Mouse (Mus musculus) midbrain, embryonic 11.5 days (tissue): ENCODE measurements around the gene Morn4. TPM values are rescaled to one million over a fixed set of nuclear protein-coding genes. Genes with fewer than 3 reads are reported as not detected.
A peak's percentile ranks its signal among the peaks of the same experiment; 100 is the strongest.

Source experiments
- ATAC-seq: fragments of 200-750 bp; cut with Nextera tagmentation; 2 replicates; pipeline ENCODE4 v1.8.0; 2017; ENCODE audit warnings: moderate TSS enrichment, moderate library complexity; ENCODE audit not compliant: low FRiP score
- DNase-seq: peaks from one replicate; pipeline ENCODE4 v3.0.0; 2015; ENCODE audit warnings: low spot score; ENCODE audit errors: missing footprints
- H3K27ac ChIP-seq: fragments of 300-500 bp; sonication (generic); 2 replicates; pipeline ENCODE4 v1.5.1; 2014; ENCODE audit warnings: low read depth, low read length
- H3K27me3 ChIP-seq: fragments of 300-500 bp; sonication (generic); 2 replicates; pipeline ENCODE4 v1.6.1; 2014; ENCODE audit warnings: mild to moderate bottlenecking, low read length, moderate library complexity, mixed read lengths; ENCODE audit not compliant: control insufficient read depth, insufficient read depth
- H3K36me3 ChIP-seq: fragments of 300-500 bp; sonication (generic); 2 replicates; pipeline ENCODE4 v1.6.1; 2014; ENCODE audit warnings: mild to moderate bottlenecking, low read length, moderate library complexity, mixed read lengths; ENCODE audit not compliant: control insufficient read depth, insufficient read depth
- H3K4me1 ChIP-seq: fragments of 300-500 bp; sonication (generic); 2 replicates; pipeline ENCODE4 v1.6.1; 2014; ENCODE audit warnings: low read length; ENCODE audit not compliant: control insufficient read depth, insufficient read depth
- H3K4me2 ChIP-seq: fragments of 300-500 bp; sonication (generic); 2 replicates; pipeline ENCODE4 v1.6.1; 2014; ENCODE audit warnings: mild to moderate bottlenecking, moderate library complexity
- H3K4me3 ChIP-seq: fragments of 300-500 bp; sonication (generic); 2 replicates; pipeline ENCODE4 v1.5.1; 2014; ENCODE audit warnings: low read depth, low read length
- H3K9ac ChIP-seq: fragments of 300-500 bp; sonication (generic); 2 replicates; pipeline ENCODE4 v1.6.1; 2014; ENCODE audit warnings: low read length
- H3K9me3 ChIP-seq: fragments of 300-500 bp; sonication (generic); 2 replicates; pipeline ENCODE4 v1.6.1; 2016; ENCODE audit warnings: low read length; ENCODE audit not compliant: control insufficient read depth
- WGBS: fragments of 180-500 bp; shearing (Covaris S2); extraction: QIAGEN DNeasy Blood & Tissue Kit; methylation state at CpG from one replicate; pipeline ENCODE4 v1.1.7; 2014; 5-methylcytosine and 5-hydroxymethylcytosine counted together
- polyA plus RNA-seq: library from polyadenylated mRNA; unstranded; fragments of >200 nt; fragmentation: Nextera tagmentation; extraction: Ambion mirVana; gene quantifications from 2 replicates; pipeline ENCODE4 v1.2.1, GENCODE M21; 2014

The Morn4 gene
- 65.1 and 65.6 TPM in 2 replicates for polyA plus RNA-seq

DNA sequence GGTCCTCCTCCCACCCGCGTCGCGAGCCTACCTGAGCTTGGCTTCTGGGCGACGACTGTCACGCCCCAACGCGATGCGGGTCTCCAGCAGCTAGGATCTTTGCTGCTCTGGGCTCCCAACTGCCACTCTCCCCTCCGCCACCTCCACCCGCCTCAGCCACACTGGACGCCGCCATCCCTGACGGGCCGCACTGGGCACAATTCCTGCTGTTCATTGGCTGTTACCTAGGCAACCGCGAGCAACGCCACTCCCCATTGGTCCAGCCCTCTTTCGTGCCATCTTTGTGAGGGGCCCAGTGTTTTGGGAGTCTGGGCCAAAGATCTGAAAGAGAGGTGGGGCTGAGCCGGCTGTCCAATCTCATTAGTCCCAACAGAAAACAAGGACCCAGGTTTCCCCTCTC lies at the start of gene Morn4:
Gene Morn4, minus strand, starts transcription at position 192 of the 400 bp plus-strand sequence.
- under 1% methylated on average over 21 of the region's 21 CpGs for WGBS
- Histone ChIP-seq H3K36me3 (no peaks in the 10 kb centered on the region), H3K27me3 (no peaks in the 10 kb centered on the region), H3K4me1 (peaks cover 8% of the 10 kb centered on the region; the same call in 1 of the 2 replicates), H3K27ac (peak within 1 kb of the TSS; percentile 45), H3K9ac (peak within 1 kb of the TSS; percentile 85), H3K9me3 (no peaks in the 10 kb centered on the region), H3K4me2 (peak within 1 kb of the TSS; percentile 90), H3K4me3 (peak within 1 kb of the TSS; percentile 74)
- ATAC-seq (peak; percentile 89), DNase-seq (peak; percentile 99)

DNA sequence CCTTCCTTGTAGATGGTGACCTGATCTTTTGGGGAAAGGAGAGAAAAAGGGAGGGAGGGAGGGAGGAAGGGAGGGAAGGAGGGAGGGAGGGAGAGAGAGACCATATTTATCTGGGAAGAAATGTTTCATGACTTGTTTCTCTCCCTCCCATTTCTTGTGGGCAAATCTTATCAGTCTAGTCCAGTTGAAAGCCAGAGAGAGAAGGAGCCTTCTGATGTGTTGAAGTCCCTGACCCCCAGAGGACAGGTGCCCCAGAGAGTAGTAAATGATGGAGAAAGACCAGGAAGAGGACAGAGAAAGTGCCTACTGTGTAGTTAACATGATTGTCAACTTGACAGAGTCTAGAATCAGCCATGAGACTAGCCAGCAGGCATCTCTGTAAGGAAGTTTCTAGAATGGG lies 48.9 kb upstream of the Morn4 start:
- no peaks in the 10 kb centered on the region for H3K27me3 ChIP-seq
- no peak overlapping the region for H3K27ac ChIP-seq
- ATAC-seq (no peak), DNase-seq (no peak)
- no peak overlapping the region for H3K4me3 ChIP-seq
- H3K36me3 ChIP-seq: no peaks in the 10 kb centered on the region
- H3K4me1 ChIP-seq: peaks cover 5% of the 10 kb centered on the region; the same call in 1 of the 2 replicates
- H3K9ac ChIP-seq: no peak overlapping the region
- no peaks in the 10 kb centered on the region for H3K9me3 ChIP-seq
- no peak overlapping the region for H3K4me2 ChIP-seq

DNA sequence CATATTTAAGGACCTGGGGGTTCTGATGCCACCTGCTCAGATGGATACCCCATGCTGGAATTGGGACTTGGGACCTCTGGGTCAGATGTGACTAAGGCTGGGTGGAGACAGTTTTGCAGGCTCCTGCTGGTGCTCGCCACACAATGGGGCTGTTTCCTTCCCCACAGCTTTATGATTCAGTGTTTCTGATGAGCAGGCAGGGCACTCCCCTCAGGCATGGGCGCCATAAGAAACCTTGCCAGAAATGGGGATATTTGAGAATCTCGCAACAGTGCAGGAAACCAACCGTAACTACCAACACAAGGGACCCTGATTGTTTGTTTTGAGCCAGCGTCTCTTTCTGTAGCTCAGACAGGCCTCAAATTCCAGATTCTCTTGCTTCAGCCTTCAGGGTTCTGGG lies 44.9 kb upstream of the Morn4 start:
- Histone ChIP-seq H3K9me3 (no peaks in the 10 kb centered on the region), H3K4me1 (peaks cover 9% of the 10 kb centered on the region), H3K27ac (no peak overlapping the region), H3K27me3 (peaks cover 3% of the 10 kb centered on the region; the same call in 1 of the 2 replicates), H3K4me3 (no peak overlapping the region), H3K36me3 (no peaks in the 10 kb centered on the region), H3K9ac (no peak overlapping the region), H3K4me2 (no peak overlapping the region)
- ATAC-seq (no peak), DNase-seq (no peak)
- WGBS: 70% methylated on average over 5 of the region's 5 CpGs

DNA sequence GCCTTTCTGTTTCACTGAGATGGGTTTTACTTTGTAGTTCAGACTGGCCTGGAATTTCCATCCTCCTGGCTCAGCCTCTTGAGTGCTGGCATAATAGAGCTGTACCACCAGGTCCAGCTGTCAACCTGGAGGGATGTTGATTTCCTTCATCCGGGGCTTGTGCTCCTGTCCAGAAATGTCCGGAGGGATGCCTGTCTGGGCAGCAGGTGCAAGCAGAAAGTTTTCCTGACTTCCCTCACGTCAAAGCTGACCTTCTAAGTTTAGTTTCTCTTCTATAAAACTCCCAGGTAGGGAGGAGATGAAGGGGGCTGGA lies 44.1 kb upstream of the Morn4 start:
- H3K4me2 ChIP-seq: no peak overlapping the region
- WGBS: 66% methylated on average over 3 of the region's 3 CpGs
- ATAC-seq (no peak), DNase-seq (no peak)
- H3K36me3 ChIP-seq: no peaks in the 10 kb centered on the region
- no peak overlapping the region for H3K9ac ChIP-seq
- H3K9me3 ChIP-seq: no peaks in the 10 kb centered on the region
- no peak overlapping the region for H3K4me3 ChIP-seq
- H3K27me3 ChIP-seq: peaks cover 3% of the 10 kb centered on the region; the same call in 1 of the 2 replicates
- no peak overlapping the region for H3K27ac ChIP-seq
- peaks cover 6% of the 10 kb centered on the region for H3K4me1 ChIP-seq

- H3K9me3 ChIP-seq: no peaks in the 10 kb centered on the region
- H3K27ac ChIP-seq: no peak overlapping the region
- peak overlapping the region; percentile 96 for H3K4me2 ChIP-seq
- peak overlapping the region; percentile 54 for H3K4me3 ChIP-seq
- DNase-seq: no peak
- H3K9ac ChIP-seq: no peak overlapping the region; the same call in 1 of the 2 replicates
- H3K27me3 ChIP-seq: peaks cover 3% of the 10 kb centered on the region; the same call in 1 of the 2 replicates
- ATAC-seq: peak; percentile 15; the same call in 1 of the 2 replicates
- 28% methylated on average over 14 of the region's 14 CpGs for WGBS
- H3K36me3 ChIP-seq: no peaks in the 10 kb centered on the region
- H3K4me1 ChIP-seq: peaks cover 6% of the 10 kb centered on the region
Observed at GRCm38 (mm10) chr19:42129509-42130293, 43.5 kb upstream of the Morn4 start.

GRCm38 (mm10) chr19:42128787-42129508 lies 42.8 kb upstream of the Morn4 start, which contains the start of gene Avpi1:
Gene Avpi1, minus strand, starts transcription at chr19:42129059.
- Histone ChIP-seq H3K4me2 (peak within 1 kb of the TSS; percentile 96), H3K9ac (peak within 1 kb of the TSS; percentile 71), H3K27ac (no peak within 1 kb of the TSS), H3K27me3 (peaks cover 3% of the 10 kb centered on the region; the same call in 1 of the 2 replicates), H3K4me3 (peak within 1 kb of the TSS; percentile 54), H3K4me1 (peaks cover 6% of the 10 kb centered on the region), H3K36me3 (no peaks in the 10 kb centered on the region), H3K9me3 (no peaks in the 10 kb centered on the region)
- peak; percentile 98 for ATAC-seq
- DNase-seq: peak; percentile 99
- under 1% methylated on average over 54 of the region's 54 CpGs for WGBS

DNA sequence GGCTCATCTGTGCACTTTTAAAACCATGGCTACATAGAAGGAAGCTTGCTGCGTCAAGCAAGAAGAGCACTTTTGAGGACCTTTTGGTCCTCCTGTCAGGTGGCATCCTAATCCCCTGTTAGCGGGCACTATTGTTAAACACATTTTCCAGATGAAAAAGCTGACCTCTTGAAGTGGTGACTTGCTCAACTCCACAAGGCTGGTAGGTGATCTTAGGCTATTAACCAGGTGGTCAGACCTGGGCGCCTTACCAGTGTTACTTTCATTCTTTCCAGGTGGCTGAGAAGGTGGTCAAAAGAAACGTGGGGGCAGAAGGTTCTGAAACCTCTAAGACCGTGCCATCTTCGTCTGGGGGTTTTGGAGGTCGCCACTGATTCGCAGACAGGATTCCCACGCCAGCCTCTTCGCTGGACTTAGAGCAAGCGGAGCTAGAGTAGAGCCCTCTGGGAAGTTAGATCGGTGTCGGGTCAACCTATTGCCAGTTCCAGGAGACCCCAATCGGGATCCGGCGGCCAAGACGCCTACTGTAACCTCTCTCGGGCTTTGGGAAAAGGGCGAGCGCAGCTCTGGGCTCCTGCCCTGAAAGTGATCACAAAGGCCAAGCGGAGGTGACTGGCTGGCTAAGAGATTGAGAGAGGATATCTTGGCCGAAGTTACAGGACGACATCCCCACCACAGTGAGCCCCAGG lies 42.0 kb upstream of the Morn4 start:
- ATAC-seq (no peak; the same call in 1 of the 2 replicates), DNase-seq (peak; percentile 90)
- Histone ChIP-seq H3K27ac (no peak overlapping the region), H3K27me3 (peaks cover 3% of the 10 kb centered on the region; the same call in 1 of the 2 replicates), H3K4me2 (peak overlapping the region; percentile 96), H3K4me3 (peak overlapping the region; percentile 54), H3K36me3 (no peaks in the 10 kb centered on the region), H3K9me3 (no peaks in the 10 kb centered on the region), H3K9ac (peak overlapping the region; percentile 71), H3K4me1 (peaks cover 6% of the 10 kb centered on the region)
- 4% methylated on average over 23 of the region's 23 CpGs for WGBS

DNA sequence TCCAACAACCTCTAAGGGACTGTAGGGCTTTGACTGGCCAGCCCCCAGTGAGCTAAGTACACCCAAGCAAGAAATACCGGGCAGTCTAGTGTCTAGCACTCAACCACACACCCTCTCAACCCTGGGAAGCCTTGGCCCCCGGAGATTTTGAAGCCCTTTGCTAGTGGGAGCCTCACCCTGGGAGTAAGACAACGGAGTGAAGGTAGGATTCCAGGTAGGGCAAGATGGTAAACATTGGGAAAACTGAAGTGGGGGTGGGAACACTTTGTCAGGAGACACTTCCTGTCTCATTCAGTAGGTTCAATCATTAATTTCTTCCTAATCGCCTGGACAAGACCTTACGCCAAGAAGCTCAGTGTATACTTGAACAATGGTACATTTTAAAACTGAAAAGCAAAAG lies 40.9 kb upstream of the Morn4 start:
- Histone ChIP-seq H3K27ac (no peak overlapping the region), H3K27me3 (peaks cover 3% of the 10 kb centered on the region; the same call in 1 of the 2 replicates), H3K9ac (no peak overlapping the region), H3K4me1 (peaks cover 6% of the 10 kb centered on the region), H3K4me3 (no peak overlapping the region), H3K4me2 (no peak overlapping the region), H3K36me3 (no peaks in the 10 kb centered on the region), H3K9me3 (no peaks in the 10 kb centered on the region)
- DNase-seq: no peak
- WGBS: 93% methylated on average over 5 of the region's 5 CpGs
- no peak for ATAC-seq
